Mouse (Mus musculus) B cell, adult 2 months (primary cell): ENCODE measurements around the gene Hspbp1.
A peak's percentile ranks its signal among the peaks of the same experiment; 100 is the strongest.

Experiments
- DNase-seq, 2 experiments: peaks; one replicate each; pipeline ENCODE4 v3.0.0; 2022

Gene Hspbp1

DNA sequence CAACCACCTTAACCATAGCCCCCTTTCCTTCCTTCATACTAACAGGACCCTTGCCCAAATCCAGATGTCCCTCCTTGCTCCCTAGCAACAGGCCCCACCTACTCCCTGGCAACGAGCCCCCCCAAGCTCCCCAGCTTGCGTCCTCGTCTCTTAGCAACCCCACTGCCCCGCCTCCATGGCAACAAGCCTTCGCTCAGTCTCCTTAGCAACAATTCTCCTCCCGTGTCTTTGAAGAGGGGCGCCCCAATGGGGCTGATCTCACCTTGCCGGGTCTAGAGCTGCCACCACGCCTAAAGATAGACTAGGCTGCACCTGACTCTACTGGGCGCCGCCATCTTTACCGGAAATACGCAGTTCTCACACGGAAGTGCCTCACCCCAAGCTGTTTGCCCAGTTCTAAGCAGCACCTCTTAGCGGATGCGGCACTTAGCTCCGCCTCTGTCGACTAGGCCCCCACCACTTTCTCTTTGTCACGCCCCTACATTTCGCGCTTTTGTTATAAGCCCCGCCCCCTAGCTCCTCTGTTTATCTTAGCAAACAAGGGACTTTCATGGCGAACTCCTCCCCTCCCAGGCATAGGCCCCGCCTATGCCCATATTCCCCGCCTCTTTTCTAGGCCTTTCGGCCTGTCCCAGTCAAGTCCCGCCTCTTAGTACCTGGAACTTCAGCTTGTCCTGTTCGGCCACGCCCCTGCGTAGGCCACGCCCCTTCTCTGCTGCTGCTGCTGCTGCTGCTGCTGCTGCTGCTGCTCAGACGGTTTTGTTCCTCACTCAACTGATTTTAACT, at the start of gene Hspbp1:
Gene Hspbp1, minus strand, starts transcription at position 437 of the 786 bp plus-strand sequence.
- peak; percentile 97 to 99 for DNase-seq

DNA sequence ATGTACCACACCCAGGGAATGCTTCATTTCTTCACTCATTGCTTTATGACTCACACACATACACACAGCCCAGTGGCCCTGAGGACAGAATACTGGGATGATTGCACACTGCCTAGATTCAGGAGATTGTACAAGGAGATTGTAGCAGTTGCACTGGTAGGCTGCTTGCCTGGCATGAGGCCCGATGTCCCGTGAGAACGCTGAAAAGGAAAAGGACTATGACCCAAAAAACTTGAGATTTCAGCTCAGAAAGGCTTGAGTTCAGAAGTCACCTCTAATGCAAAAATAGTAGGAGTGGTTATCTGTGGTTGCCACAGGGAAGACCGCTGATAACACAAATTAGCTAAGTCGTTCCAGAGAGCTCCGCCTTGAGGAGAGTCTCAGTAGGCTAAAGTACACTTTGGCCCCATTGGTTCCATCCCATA, 48.1 kb upstream of the Hspbp1 start:
- DNase-seq, result no peak

DNA sequence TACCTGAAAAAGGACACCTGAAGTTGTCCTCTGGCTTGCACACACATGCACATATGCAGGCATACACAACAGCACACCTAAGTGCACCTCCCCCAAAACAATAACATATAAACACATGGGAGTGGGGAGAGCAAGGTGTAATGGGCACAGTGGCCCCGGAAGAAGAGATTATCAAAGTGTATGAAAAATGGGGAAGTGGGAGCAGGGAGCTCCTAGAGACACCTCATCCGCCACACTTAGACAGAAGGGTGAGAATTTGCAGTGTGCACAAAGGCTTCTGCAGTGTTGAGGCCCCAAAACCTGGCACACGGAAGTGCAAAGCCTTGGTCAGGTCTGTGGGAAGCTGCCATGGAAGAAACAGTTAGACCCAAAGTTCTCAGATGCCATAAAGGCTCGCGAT, 46.2 kb upstream of the Hspbp1 start:
- no peak for DNase-seq

GRCm38 (mm10) chr7:4725169-4725568, 40.3 kb upstream of the Hspbp1 start, which contains the start of gene Tmem150b:
TSS of gene Tmem150b (minus strand) at chr7:4725249.
- no peak for DNase-seq

- DNase-seq, result no peak
These were observed 39.5 kb upstream of the Hspbp1 start for GRCm38 (mm10) chr7:4724359-4724758.

DNA sequence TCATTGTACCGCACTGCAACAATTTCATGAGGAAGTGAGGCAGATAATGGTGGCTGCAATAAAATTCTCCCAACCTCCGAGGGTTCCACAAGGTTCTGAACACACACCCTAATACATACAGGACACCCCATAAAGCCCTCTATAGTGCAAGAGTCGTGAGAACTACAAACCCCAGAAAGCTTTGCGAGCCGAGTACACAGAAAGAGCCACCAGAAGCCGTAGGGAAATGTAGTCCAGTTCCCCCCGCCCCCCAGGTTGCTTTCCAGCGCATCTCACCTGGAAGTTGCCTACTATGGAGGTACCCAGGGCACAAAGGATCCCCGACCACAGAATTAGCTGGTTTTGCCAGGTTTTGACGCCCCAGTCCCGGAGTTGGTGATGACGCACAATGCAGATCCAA, 38.6 kb upstream of the Hspbp1 start:
- peak; percentile 48 to 55 for DNase-seq

DNA sequence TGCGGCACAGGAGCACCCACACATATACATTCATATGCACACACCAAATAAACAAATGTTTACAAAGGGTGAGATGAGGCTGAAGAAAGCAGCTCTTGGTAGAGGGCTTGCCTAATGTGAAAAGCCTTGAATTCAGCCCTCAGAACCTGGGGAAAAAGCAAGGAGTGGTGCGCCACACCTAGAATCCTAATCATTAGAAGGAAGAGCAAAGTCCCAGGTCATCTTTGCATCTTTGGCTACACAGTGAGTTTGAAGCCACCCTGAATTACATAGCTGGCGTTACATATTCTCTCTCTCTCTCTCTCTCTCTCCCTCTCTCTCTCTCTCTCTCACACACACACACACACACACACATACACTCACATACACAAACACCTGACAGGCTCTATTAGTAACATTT, 34.4 kb upstream of the Hspbp1 start:
- DNase-seq, result no peak

DNA sequence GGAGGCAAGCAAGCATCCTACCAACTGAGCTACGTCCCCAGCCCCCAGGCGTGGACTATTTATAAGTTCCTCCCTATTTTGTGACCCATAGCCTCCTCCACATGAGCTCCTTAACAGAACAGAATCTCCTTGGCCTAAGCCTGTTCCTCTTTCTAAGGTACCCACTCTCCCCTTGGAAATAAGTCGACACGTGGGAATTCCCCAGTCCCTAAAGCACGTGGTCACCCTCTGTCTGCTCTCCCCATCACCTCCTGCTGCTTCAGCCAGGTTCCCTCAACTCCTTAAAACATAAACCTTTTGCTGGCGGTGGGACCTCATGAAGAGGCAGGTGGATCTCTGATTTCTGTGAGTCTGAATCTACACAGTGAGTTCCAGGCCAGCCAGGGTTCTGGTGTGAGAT, 32.1 kb upstream of the Hspbp1 start:
- no peak for DNase-seq

DNA sequence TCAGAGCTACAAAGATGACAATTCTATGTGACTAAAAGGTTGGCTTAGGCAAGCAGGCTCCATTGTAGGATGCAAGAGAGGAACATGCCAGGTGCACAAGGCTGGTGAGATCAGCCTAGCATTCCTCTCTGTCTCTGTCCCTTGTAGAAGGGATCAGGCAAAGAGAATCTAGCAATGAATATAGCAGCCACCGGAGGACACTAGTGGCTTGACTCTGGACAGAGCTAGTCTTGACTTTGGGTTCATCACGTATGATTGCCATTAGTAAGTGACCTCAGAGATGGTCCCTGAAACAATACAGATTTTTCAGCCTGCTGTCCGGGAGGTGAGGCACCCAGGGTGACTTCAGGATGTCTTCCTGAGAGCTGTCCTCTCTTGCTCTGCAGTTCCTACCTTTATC, 27.7 kb upstream of the Hspbp1 start:
- DNase-seq, result no peak

GRCm38 (mm10) chr7:4705098-4705497, 20.2 kb upstream of the Hspbp1 start:
- DNase-seq, result peak; percentile 61 to 68

- no peak for DNase-seq
These were observed 18.3 kb upstream of the Hspbp1 start for GRCm38 (mm10) chr7:4703195-4703594.

DNA sequence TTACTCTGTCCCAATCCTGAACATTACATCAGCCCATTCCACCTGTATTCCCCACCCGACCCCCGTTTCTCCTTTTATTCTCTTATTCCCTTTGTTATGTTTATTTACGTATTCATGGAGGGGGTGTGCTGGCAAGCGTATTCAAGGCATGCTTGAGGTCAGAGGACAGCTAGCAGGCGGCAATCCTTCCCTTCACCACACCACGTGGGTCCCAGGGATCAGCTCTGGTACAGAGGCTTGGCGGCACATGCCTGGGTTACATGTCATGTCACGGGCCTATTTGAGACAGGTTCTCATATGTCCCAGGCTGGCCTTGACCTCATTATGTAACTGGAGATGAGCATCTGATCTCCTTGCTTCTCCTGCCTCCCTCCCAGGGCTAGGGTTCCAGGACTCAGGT, 17.5 kb upstream of the Hspbp1 start:
- DNase-seq, result no peak

GRCm38 (mm10) chr7:4693004-4693403, 8.1 kb upstream of the Hspbp1 start:
- no peak for DNase-seq

DNA sequence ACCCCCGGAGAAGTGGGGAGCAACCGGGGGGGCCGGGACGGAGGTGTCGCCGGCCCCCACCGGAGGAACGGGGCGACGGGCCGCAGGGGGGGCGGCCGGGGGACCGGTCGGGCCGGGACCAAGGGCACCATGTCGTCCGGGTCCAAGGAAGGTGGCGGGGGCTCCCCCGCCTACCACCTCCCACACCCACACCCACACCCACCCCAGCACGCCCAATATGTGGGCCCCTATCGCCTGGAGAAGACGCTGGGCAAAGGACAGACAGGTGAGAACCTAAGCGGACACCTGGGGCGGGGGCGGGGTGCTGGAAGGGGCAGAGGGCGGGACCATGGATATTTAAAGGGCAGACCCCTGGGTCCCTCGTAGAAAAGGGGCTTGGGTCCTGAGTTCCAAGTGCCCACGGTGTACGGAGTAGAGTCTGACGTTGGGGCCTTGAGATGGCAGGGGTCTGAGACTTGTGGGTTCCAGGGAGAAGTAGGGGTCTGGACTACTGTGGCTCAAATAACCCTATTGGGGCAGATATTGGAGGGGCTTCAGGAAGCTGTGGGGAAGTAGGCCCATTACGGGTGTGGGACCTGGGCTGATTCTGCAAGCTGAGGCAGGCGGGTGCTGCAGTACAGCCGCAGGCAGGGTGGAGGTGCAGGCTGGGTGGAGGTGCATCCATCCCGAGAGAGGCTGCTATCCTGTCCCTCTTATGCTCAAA, 6.2 kb upstream of the Hspbp1 start:
- DNase-seq, result no peak

- no peak for DNase-seq
These were observed 5.5 kb upstream of the Hspbp1 start, which contains the start of gene Brsk1 for GRCm38 (mm10) chr7:4690387-4690786. TSS of gene Brsk1 (plus strand) at chr7:4690604.

DNA sequence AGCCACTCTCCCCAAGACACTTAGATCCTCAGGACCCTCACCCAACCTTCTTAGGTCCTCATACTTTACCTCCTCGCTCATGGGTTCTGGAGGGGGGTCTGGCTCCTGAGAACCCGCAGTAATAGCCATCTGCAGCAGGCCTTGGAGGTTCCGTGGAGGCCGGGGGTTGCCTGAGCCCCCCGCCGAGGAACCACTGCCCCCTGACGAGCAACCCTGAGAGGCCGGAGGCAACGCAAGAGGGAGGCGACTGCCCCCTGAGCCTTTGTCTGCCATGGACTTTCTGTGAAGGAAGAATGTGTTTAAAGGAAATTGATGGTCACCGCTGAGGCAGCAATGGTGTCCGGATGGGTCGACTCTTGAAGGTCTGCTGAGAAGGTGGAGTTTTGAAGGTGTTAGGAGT, 665 bp downstream of the Hspbp1 start:
- DNase-seq, result no peak

DNA sequence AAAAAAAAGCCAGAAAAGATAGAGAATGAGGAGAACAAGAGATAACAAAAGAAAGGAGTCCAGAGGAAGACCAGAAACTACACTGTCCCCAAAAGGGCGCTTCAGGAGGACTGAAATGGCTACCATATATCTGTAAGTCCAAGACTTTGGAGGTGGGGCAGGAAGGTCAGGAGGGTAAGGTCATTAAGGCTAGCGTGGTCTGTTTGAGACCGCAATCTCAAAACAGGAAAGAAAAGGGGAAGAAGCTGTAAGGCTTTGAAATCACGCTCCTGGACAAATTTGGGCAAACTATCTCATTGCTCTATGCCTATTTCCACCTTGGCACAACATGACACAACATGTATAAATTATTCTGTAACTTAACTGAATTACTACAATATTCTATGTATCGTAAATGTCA, 1.6 kb downstream of the Hspbp1 start:
- DNase-seq, result no peak

DNA sequence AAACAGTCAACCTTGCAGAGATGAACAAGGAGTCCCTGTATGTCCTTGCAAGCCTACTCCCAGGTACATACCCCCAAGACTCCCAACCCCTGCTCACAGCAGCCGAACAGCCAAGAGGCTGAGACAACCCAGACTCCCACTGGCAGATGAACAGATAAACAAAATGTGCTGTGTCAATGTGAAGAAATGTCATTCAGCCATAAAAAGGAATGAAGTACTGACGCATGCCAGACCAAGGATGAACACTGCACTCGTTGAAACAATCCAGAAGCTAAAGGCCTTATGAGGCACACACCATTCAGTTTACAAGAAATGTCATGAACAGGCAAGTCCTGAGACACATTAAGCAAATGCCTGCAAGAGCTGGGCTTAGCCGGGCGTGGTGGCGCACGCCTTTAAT, 9.7 kb downstream of the Hspbp1 start:
- DNase-seq, result no peak

- no peak for DNase-seq
These were observed 10.6 kb downstream of the Hspbp1 start for GRCm38 (mm10) chr7:4674114-4674731.

DNA sequence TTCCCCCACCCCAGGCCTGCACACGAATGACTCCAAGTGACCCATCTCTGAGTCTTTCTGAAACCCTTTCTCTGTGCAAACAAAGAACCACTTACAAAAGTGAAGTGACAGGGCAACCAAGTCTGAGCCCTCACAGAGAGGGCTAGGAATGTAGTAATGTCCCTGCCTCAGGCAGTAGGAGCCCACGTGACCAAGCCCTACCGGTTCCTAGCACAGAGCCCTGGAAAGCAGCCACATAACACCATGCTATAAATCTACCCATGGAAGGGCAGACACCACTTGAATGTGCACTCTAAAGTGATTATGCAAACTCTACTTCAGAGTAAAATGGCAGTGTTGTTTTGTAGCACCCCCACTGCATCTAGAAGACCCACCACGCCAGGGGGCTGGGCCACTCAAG, 12.9 kb downstream of the Hspbp1 start:
- DNase-seq, result no peak

DNA sequence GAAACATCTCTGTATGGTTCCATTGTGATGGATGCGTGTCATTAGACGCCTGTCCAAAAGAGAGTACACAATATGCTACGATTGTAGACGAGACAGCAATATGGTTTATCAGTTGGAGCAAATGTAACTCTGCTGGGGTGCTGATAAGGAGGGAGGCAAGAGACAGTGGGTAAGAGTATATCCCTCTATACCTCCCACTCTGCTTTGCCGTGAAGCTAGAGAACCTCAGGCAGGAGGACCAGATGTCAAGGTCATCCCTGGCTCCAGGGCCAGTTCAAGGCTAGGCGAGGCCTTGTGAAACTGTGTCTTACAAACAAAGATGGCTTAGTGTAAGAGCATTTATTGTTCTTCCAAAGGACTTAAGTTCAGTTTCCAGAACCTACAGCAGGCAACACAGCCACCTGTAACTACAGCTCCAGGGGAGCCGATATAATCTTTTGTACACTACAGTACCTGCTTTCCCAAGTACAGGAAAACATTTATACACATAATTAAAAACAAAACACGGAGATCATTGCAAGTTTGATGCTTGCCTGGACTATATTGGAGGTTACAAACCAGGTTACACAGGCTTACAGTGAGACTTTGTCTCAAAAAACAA, 14.1 kb downstream of the Hspbp1 start:
- DNase-seq, result no peak

DNA sequence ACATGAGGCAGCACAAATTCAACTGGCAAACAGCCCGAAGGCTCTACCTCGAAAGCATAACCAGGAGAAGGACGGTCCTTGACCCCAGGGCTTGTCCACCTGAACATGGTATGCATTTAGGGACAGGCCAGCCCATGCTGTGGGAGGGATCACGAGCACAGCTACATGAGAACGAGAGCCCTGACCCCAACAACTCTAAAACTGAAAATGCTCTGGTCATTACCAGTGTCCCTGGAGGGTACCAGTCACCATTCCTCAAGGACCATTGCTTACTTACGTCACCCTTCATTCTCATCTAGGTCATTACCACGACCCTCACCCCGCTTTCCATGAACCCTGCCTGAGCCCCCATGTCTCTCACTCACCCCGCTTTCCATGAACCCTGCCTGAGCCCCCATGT, 15.7 kb downstream of the Hspbp1 start:
- DNase-seq, result no peak

GRCm38 (mm10) chr7:4668506-4668905, 16.4 kb downstream of the Hspbp1 start:
- no peak for DNase-seq
